9 mouse cellular contexts compared by ENCODE assay signal in the genomic region with DNA sequence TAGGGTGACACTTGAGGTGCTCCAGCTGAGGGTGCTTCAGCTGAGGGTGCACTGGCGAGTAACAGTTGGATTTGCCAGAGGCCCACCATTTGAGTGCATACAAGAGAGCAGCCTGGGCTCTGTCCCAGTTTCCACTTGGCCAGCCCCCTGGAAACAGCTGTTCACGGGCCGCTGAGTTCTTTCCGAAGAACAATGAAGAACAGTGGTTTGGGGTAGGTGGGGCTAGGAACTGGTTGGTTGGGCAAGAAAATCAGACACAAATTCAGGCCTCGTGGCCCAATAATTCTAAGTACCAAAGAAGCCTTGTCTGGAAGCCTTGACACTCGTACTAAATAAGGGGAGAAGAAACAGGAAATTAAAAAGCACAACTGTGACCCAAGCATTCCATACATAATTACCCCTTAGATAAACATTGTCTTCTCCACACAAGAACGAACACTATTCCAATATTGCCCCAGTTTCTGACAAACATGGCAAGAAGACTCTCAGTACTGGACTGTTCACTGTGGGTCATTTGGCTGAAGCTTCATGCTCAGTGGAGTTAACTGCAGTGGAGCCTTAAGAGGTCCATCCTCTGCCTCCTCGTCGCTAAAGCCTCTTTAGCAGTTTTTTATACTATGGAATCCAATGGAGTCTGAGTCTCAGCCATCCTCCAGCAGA.
DNase-seq lines count a peak whose midpoint lies in the region; ATAC-seq and TF ChIP-seq lines count a peak whose summit lies in the region.
"Had no signal": no experiment of that assay in that cellular context is flagged by ENCODE, and none has a peak within 500 bp of the region (broad histone marks: within the 10 kb centered on the region; RNA-seq: fewer than 3 reads in every experiment).

No protein-coding gene starts in this region.

- no peak overlapping the region for H3K27ac ChIP-seq in midbrain, embryonic 10.5 days (replicated peaks)
- H3K27ac ChIP-seq in midbrain, embryonic 13.5 days: no peak overlapping the region
- no peak overlapping the region for H3K27ac ChIP-seq in limb, embryonic 14.5 days (replicated peaks; ENCODE audit: low read depth, low read length)
- 0 out of 2 replicates have a peak overlapping the region, but pooled peaks have one; percentile 17 for H3K27ac ChIP-seq in stomach, embryonic 16.5 days (ENCODE audit: low read length)

- peaks cover 8% of the 10 kb centered on the region for H3K4me1 ChIP-seq in midbrain, embryonic 10.5 days
- H3K4me1 ChIP-seq in midbrain, embryonic 13.5 days (replicated peaks): no peaks in the 10 kb centered on the region
- no peaks in the 10 kb centered on the region for H3K4me1 ChIP-seq in limb, embryonic 14.5 days (ENCODE audit: control insufficient read depth, insufficient read depth, low read length)
- 0 out of 2 replicates have a peak, but pooled peaks cover 8% of the 10 kb centered on the region for H3K4me1 ChIP-seq in stomach, embryonic 16.5 days (ENCODE audit: control insufficient read depth, insufficient read depth, low read length)

- no peak overlapping the region for H3K9ac ChIP-seq in midbrain, embryonic 13.5 days (replicated peaks)
- no peak overlapping the region for H3K9ac ChIP-seq in limb, embryonic 14.5 days (ENCODE audit: low read depth, low read length, severe bottlenecking)
- no peak overlapping the region for H3K9ac ChIP-seq in stomach, embryonic 16.5 days (ENCODE audit: low read length)

- TF ChIP-seq POLR2A in limb, embryonic 14.5 days (IDR thresholded peaks at IDR 0.05; ENCODE audit: borderline replicate concordance, extremely low read depth, insufficient read depth, insufficient read length): no peak

- H3K27me3 ChIP-seq in midbrain, embryonic 10.5 days (ENCODE audit: low read depth, poor library complexity, severe bottlenecking): no peaks in the 10 kb centered on the region
- H3K27me3 ChIP-seq in midbrain, embryonic 13.5 days: no peaks in the 10 kb centered on the region
- no peaks in the 10 kb centered on the region for H3K27me3 ChIP-seq in limb, embryonic 14.5 days (ENCODE audit: control insufficient read depth, insufficient read depth, low read length)
- no peaks in the 10 kb centered on the region for H3K27me3 ChIP-seq in stomach, embryonic 16.5 days (ENCODE audit: control insufficient read depth, insufficient read depth, low read length)

- H3K4me2 ChIP-seq in midbrain, embryonic 13.5 days (replicated peaks): no peak overlapping the region
- H3K4me2 ChIP-seq in limb, embryonic 14.5 days (replicated peaks; ENCODE audit: low read depth, low read length, severe bottlenecking): no peak overlapping the region
- no peak overlapping the region for H3K4me2 ChIP-seq in stomach, embryonic 16.5 days (ENCODE audit: low read depth, low read length)

- H3K4me3 ChIP-seq in midbrain, embryonic 10.5 days: no peak overlapping the region
- H3K4me3 ChIP-seq in midbrain, embryonic 13.5 days (replicated peaks): no peak overlapping the region
- H3K4me3 ChIP-seq in limb, embryonic 14.5 days (replicated peaks; ENCODE audit: low read length): no peak overlapping the region
- no peak overlapping the region for H3K4me3 ChIP-seq in stomach, embryonic 16.5 days (replicated peaks; ENCODE audit: low read length)

- ATAC-seq in midbrain, embryonic 13.5 days: no peak
- ATAC-seq in limb, embryonic 14.5 days (ENCODE audit: low FRiP score, low read depth): no peak
- no peak for ATAC-seq in stomach, embryonic 16.5 days (ENCODE audit: insufficient read depth, low FRiP score)

- H3K36me3 ChIP-seq in midbrain, embryonic 10.5 days: no peaks in the 10 kb centered on the region
- H3K36me3 ChIP-seq in midbrain, embryonic 13.5 days: no peaks in the 10 kb centered on the region
- no peaks in the 10 kb centered on the region for H3K36me3 ChIP-seq in limb, embryonic 14.5 days (ENCODE audit: control insufficient read depth, insufficient read depth, low read length)
- H3K36me3 ChIP-seq in stomach, embryonic 16.5 days (ENCODE audit: control insufficient read depth, insufficient read depth, low read length): no peaks in the 10 kb centered on the region

- intact Hi-C loops in heart, postnatal 25 days (cut with DNase I): no loop called here

- 43% methylated on average over 9 of the region's 9 CpGs for WGBS in midbrain, embryonic 10.5 days
- 44% methylated on average over 9 of the region's 9 CpGs for WGBS in midbrain, embryonic 13.5 days
- WGBS in limb, embryonic 14.5 days: 63% methylated on average over 9 of the region's 9 CpGs
- WGBS in stomach, embryonic 16.5 days: 52% methylated on average over 9 of the region's 9 CpGs

- H3K9me3 ChIP-seq in midbrain, embryonic 10.5 days (replicated peaks): no peaks in the 10 kb centered on the region
- H3K9me3 ChIP-seq in midbrain, embryonic 13.5 days: no peaks in the 10 kb centered on the region
- no peaks in the 10 kb centered on the region for H3K9me3 ChIP-seq in limb, embryonic 14.5 days (ENCODE audit: control insufficient read depth, low read length)
- H3K9me3 ChIP-seq in stomach, embryonic 16.5 days (replicated peaks; ENCODE audit: control insufficient read depth, low read length): no peaks in the 10 kb centered on the region

- DNase-seq in midbrain, embryonic 10.5 days (ENCODE audit: low spot score): peak; percentile 23
- DNase-seq in heart, postnatal 25 days (ENCODE audit: low spot score): peak; percentile 31
- DNase-seq in limb, embryonic 14.5 days (ENCODE audit: low spot score): peak; percentile 38
- no peak for DNase-seq in adrenal gland, postnatal 14 days
- DNase-seq in layer of hippocampus, adult 9-10 months (ENCODE audit: low spot score): no peak
- no peak for DNase-seq in left cerebral cortex, adult 8-10 months (ENCODE audit: low spot score in 2 of 2)
- DNase-seq: cerebellum, adult 9-10 months had no signal

Comparison
In these comparisons a context has a peak if more than half of its experiments do, and no peak if none do; other contexts are left out.
1. DNase-seq: peak in midbrain, embryonic 10.5 days (single experiment), heart, postnatal 25 days (single experiment) and limb, embryonic 14.5 days (single experiment); none in adrenal gland, postnatal 14 days (single experiment), layer of hippocampus, adult 9-10 months (single experiment) and left cerebral cortex, adult 8-10 months (0 of 2).